Mouse (Mus musculus) T-helper 1 cell (primary cell): ENCODE measurements around the gene Bicd1.

Experiments
- in situ Hi-C: fragments of 300-600 bp; cut with MboI, MseI; formaldehyde crosslinking; loops from one replicate; pipeline ENCODE4 v1.15.1; 2025; ENCODE audit warnings: high pct_unique_total_duplicates

Bicd1 gene

GRCm38 (mm10) chr6:149565720-149566498, 157.2 kb downstream of the Bicd1 start:
- in situ Hi-C loops: no loop called here

DNA sequence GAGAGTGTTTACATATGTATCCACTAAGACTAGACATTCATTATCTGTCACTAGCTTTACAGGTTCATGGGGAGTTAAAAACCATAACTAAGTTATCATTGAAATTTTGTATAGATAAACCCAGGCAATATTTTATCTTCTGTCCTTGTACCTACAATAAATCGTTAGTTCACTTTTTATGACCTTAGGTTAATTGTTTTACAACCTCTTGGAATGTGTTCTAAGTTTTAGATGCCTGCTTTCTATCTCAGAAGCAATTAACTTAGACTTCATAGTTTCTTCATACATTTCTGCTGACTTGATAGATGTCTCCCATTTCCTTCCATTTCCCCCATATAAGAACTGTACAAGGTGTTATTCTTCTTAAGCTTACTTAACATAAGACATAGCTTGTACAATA, 158.5 kb downstream of the Bicd1 start:
- in situ Hi-C loops: no loop called here

- in situ Hi-C loops: no loop called here
These were observed 165.6 kb downstream of the Bicd1 start for GRCm38 (mm10) chr6:149574288-149574687.

- in situ Hi-C loops: no loop called here
These were observed 171.4 kb downstream of the Bicd1 start for GRCm38 (mm10) chr6:149580053-149580452.

DNA sequence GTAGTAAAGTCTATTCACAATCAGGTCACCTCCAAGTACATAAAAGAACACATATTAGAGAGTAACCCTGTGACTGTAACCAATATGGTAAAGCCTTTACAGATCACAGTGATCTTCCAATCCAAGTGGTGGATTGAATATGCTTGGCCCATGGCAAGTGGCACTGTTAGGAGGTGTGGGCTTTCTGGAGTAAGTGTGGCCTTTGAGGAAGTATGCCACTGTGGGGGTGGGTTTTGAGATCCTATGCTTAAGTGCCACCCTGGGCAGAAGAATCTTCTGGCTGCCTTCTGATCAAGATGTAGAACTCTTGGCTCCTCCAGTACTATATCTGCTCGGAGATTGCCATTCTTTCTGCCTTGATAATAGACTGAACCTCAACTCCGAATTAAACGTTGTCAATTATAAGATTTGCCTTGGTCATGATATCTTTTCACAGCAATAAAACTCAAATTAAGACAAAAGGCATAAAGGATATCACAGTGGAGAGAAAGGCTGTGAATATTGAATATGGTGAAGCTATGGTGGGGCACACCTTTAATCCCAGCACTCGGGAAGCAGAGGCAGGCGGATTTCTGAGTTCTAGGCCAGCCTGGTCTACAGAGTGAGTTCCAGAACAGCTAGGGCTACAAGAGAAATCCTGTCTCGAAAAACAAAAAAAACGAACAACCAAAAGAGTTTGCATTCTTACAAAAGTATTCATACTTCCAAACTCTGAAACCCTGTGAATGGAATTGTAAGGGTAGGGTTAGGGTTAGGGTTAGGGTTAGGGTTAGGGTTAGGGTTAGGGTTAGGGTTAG, 177.2 kb downstream of the Bicd1 start:
- in situ Hi-C loops: no loop called here
